In genomic region chr14:19904821-19905220, GRCm38 (mm10) we compare ENCODE assay signal across 12 mouse cellular contexts.
DNase-seq lines count a peak whose midpoint lies in the region; ATAC-seq and TF ChIP-seq lines count a peak whose summit lies in the region.
"Had no signal": no experiment of that assay in that cellular context is flagged by ENCODE, and none has a peak within 500 bp of the region (broad histone marks: within the 10 kb centered on the region; RNA-seq: fewer than 3 reads in every experiment).

No protein-coding gene starts in this region.

- intact Hi-C loops in left cerebral cortex, postnatal 25 days (cut with DNase I), result no loop called here

- 61% methylated on average over 3 of the region's 3 CpGs for WGBS in embryonic facial prominence, embryonic 13.5 days
- 31% methylated on average over 3 of the region's 3 CpGs for WGBS in midbrain, embryonic 14.5 days
- WGBS in heart, embryonic 11.5 days (ENCODE audit: insufficient replicate concordance), result 76% methylated on average over 3 of the region's 3 CpGs

- no peaks in the 10 kb centered on the region for H3K36me3 ChIP-seq in embryonic facial prominence, embryonic 13.5 days
- no peaks in the 10 kb centered on the region for H3K36me3 ChIP-seq in midbrain, embryonic 14.5 days (ENCODE audit: control insufficient read depth, insufficient read depth, low read length)
- no peaks in the 10 kb centered on the region for H3K36me3 ChIP-seq in heart, embryonic 11.5 days (ENCODE audit: control insufficient read depth, insufficient read depth, low read length)
- H3K36me3 ChIP-seq: heart, embryonic 13.5 days; limb, embryonic 12.5 days; lung, embryonic 15.5 days; stomach, embryonic 15.5 days had no signal

- no peak for ATAC-seq in embryonic facial prominence, embryonic 13.5 days (ENCODE audit: insufficient number of reproducible peaks, insufficient read depth, low FRiP score, low TSS enrichment, low read depth)
- ATAC-seq in midbrain, embryonic 14.5 days (ENCODE audit: low FRiP score, low TSS enrichment), result no peak
- no peak for ATAC-seq in heart, embryonic 11.5 days (replicated peaks; ENCODE audit: insufficient number of reproducible peaks, low FRiP score, low TSS enrichment)

- H3K27me3 ChIP-seq in embryonic facial prominence, embryonic 13.5 days, result no peaks in the 10 kb centered on the region
- no peaks in the 10 kb centered on the region for H3K27me3 ChIP-seq in midbrain, embryonic 14.5 days (ENCODE audit: control insufficient read depth, insufficient read depth, low read length)
- no peaks in the 10 kb centered on the region for H3K27me3 ChIP-seq in heart, embryonic 11.5 days (ENCODE audit: control insufficient read depth, insufficient read depth, low read length)
- H3K27me3 ChIP-seq: heart, embryonic 13.5 days; limb, embryonic 12.5 days; lung, embryonic 15.5 days; stomach, embryonic 15.5 days had no signal

- peaks cover 22% of the 10 kb centered on the region for H3K4me1 ChIP-seq in embryonic facial prominence, embryonic 13.5 days
- H3K4me1 ChIP-seq in midbrain, embryonic 14.5 days (ENCODE audit: control insufficient read depth, insufficient read depth, low read length), result peaks cover 23% of the 10 kb centered on the region
- H3K4me1 ChIP-seq in heart, embryonic 11.5 days (ENCODE audit: control insufficient read depth, insufficient read depth, low read length), result no peaks in the 10 kb centered on the region
- H3K4me1 ChIP-seq: stomach, embryonic 15.5 days had no signal

- H3K4me3 ChIP-seq in layer of hippocampus, adult 2 months, result no peak overlapping the region
- no peak overlapping the region for H3K4me3 ChIP-seq in embryonic facial prominence, embryonic 13.5 days
- H3K4me3 ChIP-seq in midbrain, embryonic 14.5 days (replicated peaks; ENCODE audit: low read depth, low read length), result no peak overlapping the region
- H3K4me3 ChIP-seq in heart, embryonic 11.5 days (ENCODE audit: low read depth, low read length), result no peak overlapping the region
- H3K4me3 ChIP-seq: heart, embryonic 13.5 days; limb, embryonic 12.5 days; lung, embryonic 15.5 days; stomach, embryonic 15.5 days had no signal

- H3K9ac ChIP-seq in embryonic facial prominence, embryonic 13.5 days, result no peak overlapping the region
- H3K9ac ChIP-seq in midbrain, embryonic 14.5 days (replicated peaks; ENCODE audit: low read length), result no peak overlapping the region
- H3K9ac ChIP-seq in heart, embryonic 11.5 days (ENCODE audit: low read depth, low read length), result no peak overlapping the region
- H3K9ac ChIP-seq: heart, embryonic 13.5 days; limb, embryonic 12.5 days; lung, embryonic 15.5 days; stomach, embryonic 15.5 days had no signal

- no peak for TF ChIP-seq CTCF in layer of hippocampus, adult 2 months (conservative IDR thresholded peaks at IDR 0.05)

- no peaks in the 10 kb centered on the region for H3K9me3 ChIP-seq in embryonic facial prominence, embryonic 13.5 days
- no peaks in the 10 kb centered on the region for H3K9me3 ChIP-seq in midbrain, embryonic 14.5 days (ENCODE audit: control insufficient read depth, low read length)
- no peaks in the 10 kb centered on the region for H3K9me3 ChIP-seq in heart, embryonic 11.5 days (replicated peaks; ENCODE audit: control insufficient read depth, low read length)
- H3K9me3 ChIP-seq: heart, embryonic 13.5 days; limb, embryonic 12.5 days; lung, embryonic 15.5 days; stomach, embryonic 15.5 days had no signal

- H3K4me2 ChIP-seq in embryonic facial prominence, embryonic 13.5 days, result no peak overlapping the region
- no peak overlapping the region for H3K4me2 ChIP-seq in midbrain, embryonic 14.5 days (ENCODE audit: low read length)
- no peak overlapping the region for H3K4me2 ChIP-seq in heart, embryonic 11.5 days
- H3K4me2 ChIP-seq: heart, embryonic 13.5 days; limb, embryonic 12.5 days; lung, embryonic 15.5 days; stomach, embryonic 15.5 days had no signal

- peak overlapping the region; percentile 88 for H3K27ac ChIP-seq in layer of hippocampus, adult 2 months
- peak overlapping the region; percentile 24 for H3K27ac ChIP-seq in embryonic facial prominence, embryonic 13.5 days
- H3K27ac ChIP-seq in midbrain, embryonic 14.5 days (replicated peaks; ENCODE audit: low read depth, low read length), result peak overlapping the region; percentile 56
- H3K27ac ChIP-seq in heart, embryonic 11.5 days (ENCODE audit: low read depth, low read length), result no peak overlapping the region
- H3K27ac ChIP-seq: stomach, embryonic 15.5 days had no signal

- no peak for DNase-seq in layer of hippocampus, adult 2 months (ENCODE audit: low spot score in 2 of 2)
- no peak for DNase-seq in layer of hippocampus, adult 9-11 months
- DNase-seq in cerebellum, adult 11-12 months, result peak; percentile 28
- no peak for DNase-seq in midbrain, embryonic 14.5 days
- DNase-seq in B cell, adult 2 months, result no peak
- DNase-seq in left cerebral cortex, postnatal 25 days (ENCODE audit: low spot score in 2 of 2), result no peak
